Mouse (Mus musculus) kidney, embryonic 14.5 days (tissue): Measurements from ENCODE around the gene C8g. TPM values are rescaled to one million over a fixed set of nuclear protein-coding genes. Genes with fewer than 3 reads are reported as not detected.

Experiments used
- ATAC-seq: fragments of 200-750 bp; cut with Nextera tagmentation; 2 replicates; pipeline ENCODE4 v1.8.0; 2017; ENCODE audit warnings: moderate number of reproducible peaks, mild to moderate bottlenecking, moderate TSS enrichment, moderate library complexity; ENCODE audit not compliant: low FRiP score, low TSS enrichment
- H3K27ac ChIP-seq: fragments of 300-500 bp; sonication (generic); 2 replicates; pipeline ENCODE4 v1.5.1; 2014; ENCODE audit warnings: low read depth, mild to moderate bottlenecking, low read length, moderate library complexity, mixed read lengths
- H3K27me3 ChIP-seq: fragments of 300-500 bp; sonication (generic); 2 replicates; pipeline ENCODE4 v1.6.1; 2014; ENCODE audit warnings: mild to moderate bottlenecking, low read length; ENCODE audit not compliant: control insufficient read depth, insufficient read depth
- H3K36me3 ChIP-seq: fragments of 300-500 bp; sonication (generic); 2 replicates; pipeline ENCODE4 v1.6.1; 2014; ENCODE audit warnings: low read length, mixed read lengths; ENCODE audit not compliant: control insufficient read depth, insufficient read depth
- H3K4me1 ChIP-seq: fragments of 300-500 bp; sonication (generic); 2 replicates; pipeline ENCODE4 v1.6.1; 2014; ENCODE audit warnings: low read length, mixed read lengths; ENCODE audit not compliant: control insufficient read depth, insufficient read depth
- H3K4me2 ChIP-seq: fragments of 300-500 bp; sonication (generic); replicated peaks from 2 replicates; pipeline ENCODE4 v1.6.1; 2014; ENCODE audit warnings: low read depth, mild to moderate bottlenecking, low read length
- H3K4me3 ChIP-seq: fragments of 300-500 bp; sonication (generic); 2 replicates; pipeline ENCODE4 v1.5.1; 2014; ENCODE audit warnings: mild to moderate bottlenecking, low read length
- H3K9ac ChIP-seq: fragments of 300-500 bp; sonication (generic); 2 replicates; pipeline ENCODE4 v1.6.1; 2014; ENCODE audit warnings: low read depth, mild to moderate bottlenecking, low read length, moderate library complexity
- H3K9me3 ChIP-seq: fragments of 300-500 bp; sonication (generic); 2 replicates; pipeline ENCODE4 v1.6.1; 2016; ENCODE audit warnings: low read length; ENCODE audit not compliant: control insufficient read depth
- WGBS: fragments of 180-500 bp; shearing (Covaris S2); extraction: QIAGEN DNeasy Blood & Tissue Kit; methylation state at CpG from one replicate; pipeline ENCODE4 v1.1.7; 2014; 5-methylcytosine and 5-hydroxymethylcytosine counted together
- polyA plus RNA-seq: library from polyadenylated mRNA; unstranded; fragments of >200 nt; fragmentation: Nextera tagmentation; extraction: Ambion mirVana; gene quantifications from 2 replicates; pipeline ENCODE4 v1.2.1, GENCODE M21; 2014

C8g gene
- polyA plus RNA-seq, 1 experiment from 2014 or later, result 9.8 TPM

DNA sequence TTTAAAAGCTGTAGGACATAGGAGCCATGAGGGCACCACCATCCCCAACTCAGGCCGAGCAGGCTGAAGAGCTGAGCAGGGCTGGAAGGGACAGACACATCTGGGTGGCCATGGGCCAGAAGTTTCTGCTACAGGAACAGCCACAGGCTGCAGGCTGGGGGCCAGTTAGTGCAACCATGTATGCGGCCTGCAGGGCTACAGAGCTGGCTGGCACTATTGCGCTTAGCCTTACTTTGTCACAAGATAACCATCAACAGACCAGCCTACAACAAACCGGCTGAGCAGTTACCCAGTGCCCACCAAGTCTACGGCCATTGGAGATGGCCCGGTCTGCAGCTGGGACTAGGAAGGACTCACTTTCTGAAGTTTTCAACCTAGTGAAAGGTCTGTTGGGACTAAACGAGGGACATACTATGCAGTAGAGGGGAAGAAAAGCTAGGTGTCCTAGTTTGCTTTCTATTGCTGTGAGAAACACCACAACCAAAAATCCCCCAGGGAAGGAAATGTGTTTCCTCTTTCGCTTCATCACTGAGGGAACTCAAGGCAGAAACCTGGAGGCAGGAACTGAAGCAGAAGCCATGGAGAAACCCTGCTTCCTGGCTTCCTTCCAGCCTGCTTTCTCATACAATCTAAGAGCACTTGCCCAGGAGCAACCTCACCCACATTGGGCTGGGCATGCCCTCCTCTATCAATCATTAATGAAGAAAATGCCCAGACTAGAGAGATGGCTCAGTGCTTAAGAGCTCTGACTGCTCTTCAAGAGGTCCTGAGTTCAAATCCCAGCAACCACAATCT is 50.5 kb downstream of the C8g start:
- Histone ChIP-seq H3K4me2 (no peak overlapping the region), H3K4me1 (no peaks in the 10 kb centered on the region), H3K4me3 (no peak overlapping the region), H3K27me3 (no peaks in the 10 kb centered on the region), H3K27ac (no peak overlapping the region), H3K9me3 (no peaks in the 10 kb centered on the region), H3K36me3 (peaks cover 12% of the 10 kb centered on the region; the same call in 1 of the 2 replicates), H3K9ac (no peak overlapping the region)
- 86% methylated on average over 8 of the region's 8 CpGs for WGBS
- ATAC-seq, result no peak

Other genes with a start within 250 kb of the C8g start
- 17.0 and 25.4 TPM in 2 replicates for gene Tmem203, start 246.3 kb downstream of the C8g start, polyA plus RNA-seq
- 5.8 and 7.3 TPM in 2 replicates for gene Tprn, start 239.1 kb downstream of the C8g start, polyA plus RNA-seq
- 212 and 253 TPM in 2 replicates for gene Ssna1, start 229.3 kb downstream of the C8g start, polyA plus RNA-seq
- gene Anapc2, start 229.2 kb downstream of the C8g start, polyA plus RNA-seq, result 71.4 and 111 TPM in 2 replicates
- not detected in 2 replicates for gene Tmem210, start 213.6 kb downstream of the C8g start, polyA plus RNA-seq
- gene Lrrc26, start 211.8 kb downstream of the C8g start, polyA plus RNA-seq, result not detected in 2 replicates
- gene Grin1, start 182.5 kb downstream of the C8g start, polyA plus RNA-seq, result 0.32 and 0.64 TPM in 2 replicates
- gene Man1b1, start 169.4 kb downstream of the C8g start, polyA plus RNA-seq, result 89.9 and 106 TPM in 2 replicates
- gene Dpp7, start 145.4 kb downstream of the C8g start, polyA plus RNA-seq, result 15.4 and 16.2 TPM in 2 replicates
- 19.3 and 25.0 TPM in 2 replicates for gene Uap1l1, start 136.0 kb downstream of the C8g start, polyA plus RNA-seq
- gene Sapcd2, start 129.4 kb downstream of the C8g start, polyA plus RNA-seq, result 45.1 and 47.2 TPM in 2 replicates
- 2.0 and 2.7 TPM in 2 replicates for gene Entpd2, start 105.8 kb downstream of the C8g start, polyA plus RNA-seq
- gene Npdc1, start 102.4 kb downstream of the C8g start, polyA plus RNA-seq, result 32.8 and 34.0 TPM in 2 replicates
- not detected in 2 replicates for gene Fut7, start 78.5 kb downstream of the C8g start, polyA plus RNA-seq
- 8.1 and 11.2 TPM in 2 replicates for gene Abca2, start 73.0 kb downstream of the C8g start, polyA plus RNA-seq
- 0.57 and 1.2 TPM in 2 replicates for gene Clic3, start 44.9 kb downstream of the C8g start, polyA plus RNA-seq
- 23.5 and 23.9 TPM in 2 replicates for gene Paxx, start 40.6 kb downstream of the C8g start, polyA plus RNA-seq
- gene Ptgds, start 31.7 kb downstream of the C8g start, polyA plus RNA-seq, result 1.1 and 1.5 TPM in 2 replicates
- not detected in 2 replicates for gene Lcn12, start 7.8 kb downstream of the C8g start, polyA plus RNA-seq
- 58.1 and 87.6 TPM in 2 replicates for gene Fbxw5, start 969 bp downstream of the C8g start, polyA plus RNA-seq
- 30.2 and 34.0 TPM in 2 replicates for gene Traf2, start 45.2 kb upstream of the C8g start, polyA plus RNA-seq
- 314 and 436 TPM in 2 replicates for gene Edf1, start 56.1 kb upstream of the C8g start, polyA plus RNA-seq
- gene Mamdc4, start 73.1 kb upstream of the C8g start, polyA plus RNA-seq, result 3.3 and 7.5 TPM in 2 replicates
- gene Phpt1, start 73.5 kb upstream of the C8g start, polyA plus RNA-seq, result 229 and 294 TPM in 2 replicates
- gene Ajm1, start 80.0 kb upstream of the C8g start, polyA plus RNA-seq, result 0.07 and 0.18 TPM in 2 replicates
- gene Rabl6, start 106.8 kb upstream of the C8g start, polyA plus RNA-seq, result 59.6 and 81.1 TPM in 2 replicates
- 0.23 and 0.29 TPM in 2 replicates for gene Ccdc183, start 116.0 kb upstream of the C8g start, polyA plus RNA-seq
- gene Tmem141, start 120.3 kb upstream of the C8g start, polyA plus RNA-seq, result 24.3 and 35.0 TPM in 2 replicates
- 1.6 and 1.9 TPM in 2 replicates for gene Fcna, start 126.3 kb upstream of the C8g start, polyA plus RNA-seq
- gene Lcn8, start 151.4 kb upstream of the C8g start, polyA plus RNA-seq, result not detected in 2 replicates
- gene Lcn5, start 156.2 kb upstream of the C8g start, polyA plus RNA-seq, result not detected in 2 replicates
- not detected in 2 replicates for gene Lcn6, start 175.1 kb upstream of the C8g start, polyA plus RNA-seq
- gene Lcn10, start 181.0 kb upstream of the C8g start, polyA plus RNA-seq, result not detected in 2 replicates
- not detected in 2 replicates for gene Obp2a, start 198.3 kb upstream of the C8g start, polyA plus RNA-seq
- 83.2 and 93.7 TPM in 2 replicates for gene Bmyc, start 205.0 kb upstream of the C8g start, polyA plus RNA-seq
- gene Obp2b, start 235.3 kb upstream of the C8g start, polyA plus RNA-seq, result not detected in 2 replicates